Mouse (Mus musculus) myocyte (in vitro differentiated cells): ENCODE results near the gene Gm4969.

ENCODE experiments used
- CEBPB ChIP-seq: IDR thresholded peaks from 2 replicates; pipeline ENCODE4 v1.6.1; 2011; ENCODE audit warnings: mild to moderate bottlenecking, moderate library complexity; ENCODE audit not compliant: poor library complexity, insufficient read depth, severe bottlenecking
- E2F4 ChIP-seq: IDR thresholded peaks from one replicate; pipeline ENCODE4 v1.6.1; 2011; ENCODE audit warnings: mild to moderate bottlenecking, control low read depth, moderate library complexity; ENCODE audit not compliant: insufficient read depth
- MAX ChIP-seq: IDR thresholded peaks from one replicate; pipeline ENCODE4 v1.6.1; 2011; ENCODE audit warnings: low read depth, mild to moderate bottlenecking, control low read depth
- MYOD1 ChIP-seq, 3 experiments: IDR thresholded peaks; one replicate each; pipeline ENCODE4 v1.6.1; 2011; ENCODE audit warnings: control low read depth in 2 of 3, low read depth in 2 of 3, mild to moderate bottlenecking in 2 of 3, moderate library complexity in 1 of 3; ENCODE audit not compliant: insufficient read length in 2 of 3, control insufficient read depth in 1 of 3
- MYOG ChIP-seq, 3 experiments: IDR thresholded peaks; one replicate each; pipeline ENCODE4 v1.6.1; 2011; ENCODE audit warnings: control low read depth in 2 of 3, low read depth in 2 of 3, mild to moderate bottlenecking in 2 of 3; ENCODE audit not compliant: insufficient read length in 2 of 3, control insufficient read depth in 1 of 3, insufficient read depth in 1 of 3
- POLR2A ChIP-seq: IDR thresholded peaks from one replicate; pipeline ENCODE4 v1.6.1; 2011; ENCODE audit warnings: low read depth, mild to moderate bottlenecking, control low read depth, moderate library complexity; ENCODE audit not compliant: insufficient read length
- POLR2AphosphoS2 ChIP-seq: IDR thresholded peaks from one replicate; pipeline ENCODE4 v1.6.1; 2011; ENCODE audit warnings: low read depth, control low read depth; ENCODE audit not compliant: insufficient read length
- REST ChIP-seq: IDR thresholded peaks from one replicate; pipeline ENCODE4 v1.6.1; 2011; ENCODE audit warnings: mild to moderate bottlenecking, control low read depth, moderate library complexity; ENCODE audit not compliant: insufficient read depth, insufficient read length
- TCF12 ChIP-seq: IDR thresholded peaks from one replicate; pipeline ENCODE4 v1.6.1; 2011; ENCODE audit warnings: mild to moderate bottlenecking, control low read depth; ENCODE audit not compliant: poor library complexity, insufficient read depth, severe bottlenecking
- TCF3 ChIP-seq: IDR thresholded peaks from one replicate; pipeline ENCODE4 v1.6.1; 2011; ENCODE audit warnings: low read depth, control low read depth; ENCODE audit not compliant: insufficient read length
- USF1 ChIP-seq: IDR thresholded peaks from one replicate; pipeline ENCODE4 v1.6.1; 2011; ENCODE audit warnings: low read depth, mild to moderate bottlenecking, control low read depth, moderate library complexity

DNA sequence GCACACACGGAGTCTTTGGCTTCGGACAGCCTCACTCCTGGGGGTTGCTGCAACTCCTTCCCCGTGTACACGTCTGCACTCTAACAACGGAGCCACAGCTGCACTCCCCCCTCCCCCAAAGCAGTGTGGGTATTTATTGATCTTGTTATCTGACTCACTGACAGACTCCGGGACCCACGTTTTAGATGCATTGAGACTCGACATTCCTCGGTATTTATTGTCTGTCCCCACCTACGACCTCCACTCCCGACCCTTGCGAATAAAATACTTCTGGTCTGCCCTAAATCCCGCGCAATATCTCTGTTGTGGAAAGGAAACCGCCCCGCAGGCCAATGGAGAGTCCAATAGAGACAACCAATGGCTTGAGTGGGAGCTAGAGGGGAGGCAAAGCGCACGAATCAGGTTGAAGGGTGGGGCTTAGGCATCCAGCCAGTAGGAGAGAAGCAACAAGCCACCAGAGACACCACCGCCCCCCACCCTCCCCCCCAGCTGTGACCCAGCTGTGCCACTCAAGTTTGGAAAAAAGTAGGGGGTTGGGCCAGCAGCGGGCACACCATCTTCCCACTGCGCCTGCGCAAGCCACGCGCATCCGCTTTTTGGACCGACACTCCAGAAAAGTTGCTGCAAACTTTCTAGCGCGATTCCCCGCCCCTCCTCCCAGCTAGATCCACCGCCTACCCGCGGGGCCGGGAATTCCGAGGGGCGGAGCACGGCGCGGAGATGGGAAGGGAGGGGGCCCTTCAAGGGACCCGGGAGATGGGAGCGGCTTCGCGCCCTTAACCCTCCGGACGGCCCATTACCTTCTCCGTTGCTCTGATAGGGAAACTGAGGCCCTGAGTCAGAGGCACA lies 24.4 kb downstream of the Gm4969 start:
- TF ChIP-seq MYOG (IDR thresholded peaks at IDR 0.05; ENCODE audit: control insufficient read depth in 1 of 3, insufficient read depth in 1 of 3, insufficient read length in 2 of 3, low read depth in 2 of 3) (peak in 1 of 3 experiments; percentile 24), POLR2A (peak; percentile 51), REST (no peak), USF1 (no peak), E2F4 (no peak), TCF12 (no peak), MYOD1 (IDR thresholded peaks at IDR 0.05; ENCODE audit: control insufficient read depth in 1 of 3, insufficient read length in 2 of 3, low read depth in 2 of 3) (peak in 2 of 3 experiments; percentile 9 to 21), MAX (no peak), CEBPB (no peak), POLR2AphosphoS2 (peak; percentile 93), TCF3 (no peak)
